7 mouse cellular contexts compared by ENCODE assay signal in genomic region chr6:118984181-118984901, GRCm38 (mm10).
DNase-seq lines count a peak whose midpoint lies in the region; TF ChIP-seq lines count a peak whose summit lies in the region.

No protein-coding gene starts in this region.

- WGBS in limb, embryonic 10.5 days, result 37% methylated on average over 11 of the region's 11 CpGs

- H3K9me3 ChIP-seq in limb, embryonic 10.5 days (replicated peaks), result no peaks in the 10 kb centered on the region

- TF ChIP-seq CTCF in layer of hippocampus, adult 2 months (conservative IDR thresholded peaks at IDR 0.05), result no peak

- peak overlapping the region; percentile 71 for H3K27ac ChIP-seq in layer of hippocampus, adult 2 months
- H3K27ac ChIP-seq in limb, embryonic 10.5 days, result peak overlapping the region; percentile 85

- no peak for DNase-seq in layer of hippocampus, adult 2 months (ENCODE audit: low spot score in 2 of 2)
- DNase-seq in layer of hippocampus, postnatal 10 days (ENCODE audit: low spot score in 2 of 2), result no peak
- peak; percentile 23 for DNase-seq in embryo, embryonic 11.5 days (ENCODE audit: low read depth, low spot score)
- peak; percentile 81 for DNase-seq in limb, embryonic 10.5 days (ENCODE audit: low spot score)
- DNase-seq in thymus, postnatal 10 days (ENCODE audit: low spot score in 2 of 2), result peak; percentile 20 to 22
- no peak for DNase-seq in layer of hippocampus, postnatal 36 days
- DNase-seq in B cell, adult 2 months, result no peak

- H3K27me3 ChIP-seq in limb, embryonic 10.5 days (ENCODE audit: low read depth, poor library complexity, severe bottlenecking), result no peaks in the 10 kb centered on the region

- H3K4me3 ChIP-seq in layer of hippocampus, adult 2 months, result no peak overlapping the region
- H3K4me3 ChIP-seq in limb, embryonic 10.5 days, result no peak overlapping the region

- peaks cover 66% of the 10 kb centered on the region for H3K4me1 ChIP-seq in limb, embryonic 10.5 days

- H3K36me3 ChIP-seq in limb, embryonic 10.5 days, result no peaks in the 10 kb centered on the region

Comparison
In these comparisons a context has a peak if more than half of its experiments do, and no peak if none do; other contexts are left out.
1. DNase-seq: peak in embryo, embryonic 11.5 days (single experiment), limb, embryonic 10.5 days (single experiment) and thymus, postnatal 10 days (2 of 2); none in layer of hippocampus, adult 2 months (0 of 2), layer of hippocampus, postnatal 10 days (0 of 2), layer of hippocampus, postnatal 36 days (0 of 2) and B cell, adult 2 months (0 of 2).